20 mouse cellular contexts compared by ENCODE assay signal in the genomic region with DNA sequence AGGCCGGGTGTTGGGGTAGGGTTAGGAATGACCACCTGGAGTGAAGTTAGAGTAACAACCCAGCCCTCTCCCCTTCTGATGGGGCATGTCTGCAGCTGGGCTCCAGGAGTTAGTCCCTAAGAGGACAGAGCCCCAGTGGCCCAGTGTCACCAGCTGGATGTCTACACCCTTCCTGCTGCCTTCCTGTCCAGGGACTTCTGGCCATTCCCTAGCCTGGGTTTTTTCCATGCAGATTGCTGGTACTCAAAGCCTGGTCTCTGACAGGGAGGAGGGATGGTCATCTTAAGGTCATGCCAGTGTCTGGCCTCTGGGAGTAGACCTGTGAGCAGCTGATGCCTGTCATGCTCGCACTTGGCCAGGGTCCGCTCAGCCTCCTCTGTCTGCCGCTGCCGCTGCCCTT. TPM values are rescaled to one million over a fixed set of nuclear protein-coding genes. Genes with fewer than 3 reads are reported as not detected.
DNase-seq lines count a peak whose midpoint lies in the region; TF ChIP-seq lines count a peak whose summit lies in the region.
"Had no signal": no experiment of that assay in that cellular context is flagged by ENCODE, and none has a peak within 500 bp of the region (broad histone marks: within the 10 kb centered on the region; RNA-seq: fewer than 3 reads in every experiment).

No protein-coding gene starts in this region.

- peak overlapping the region; percentile 58 for H3K27ac ChIP-seq in heart, adult 2 months
- peak overlapping the region; percentile 23; the same call in 1 of the 2 replicates for H3K27ac ChIP-seq in layer of hippocampus, adult 2 months
- H3K27ac ChIP-seq: embryonic facial prominence, embryonic 13.5 days; left cerebral cortex, adult 2 months; limb, embryonic 12.5 days; liver, embryonic 14.5 days; macrophage; midbrain, embryonic 13.5 days had no signal

- peak; percentile 47 to 50 for DNase-seq in heart, adult 2 months
- no peak for DNase-seq in heart, postnatal 14 days
- no peak for DNase-seq in layer of hippocampus, adult 2 months (ENCODE audit: low spot score in 2 of 2)
- no peak for DNase-seq in layer of hippocampus, adult 9-11 months
- DNase-seq in kidney, postnatal 14 days, result peak; percentile 65
- peak; percentile 16 for DNase-seq in lung, postnatal 14 days
- no peak for DNase-seq in cerebellum, postnatal 4 days (ENCODE audit: low spot score in 2 of 2)
- DNase-seq in thymus, adult 18-20 months, result no peak
- DNase-seq: cerebellum, adult 11 months; cerebellum, postnatal 36 days; right cerebral cortex, postnatal 4 days; thymus, postnatal 36 days had no signal

- H3K4me1 ChIP-seq in heart, adult 2 months (ENCODE audit: control insufficient read depth, insufficient read depth, low read length), result peaks cover 4% of the 10 kb centered on the region
- H3K4me1 ChIP-seq: embryonic facial prominence, embryonic 13.5 days; limb, embryonic 12.5 days; midbrain, embryonic 13.5 days had no signal

- TF ChIP-seq EP300 in heart, adult 2 months (IDR thresholded peaks at IDR 0.05; ENCODE audit: insufficient read depth, low read depth, low read length), result peak; percentile 46; the same call in 1 of the 2 replicates

- no peak overlapping the region for H3K4me3 ChIP-seq in heart, adult 2 months
- H3K4me3 ChIP-seq in layer of hippocampus, adult 2 months, result no peak overlapping the region
- H3K4me3 ChIP-seq: embryonic facial prominence, embryonic 13.5 days; left cerebral cortex, adult 2 months; limb, embryonic 12.5 days; midbrain, embryonic 13.5 days had no signal

- H3K9ac ChIP-seq in heart, adult 2 months (ENCODE audit: low read depth, low read length), result no peak overlapping the region
- H3K9ac ChIP-seq: embryonic facial prominence, embryonic 13.5 days; limb, embryonic 12.5 days; liver, embryonic 14.5 days; midbrain, embryonic 13.5 days had no signal

- intact Hi-C loops in heart, adult 2 months (cut with DNase I), result no loop called here
- intact Hi-C loops in heart, postnatal 14 days (cut with DNase I), result no loop called here

- H3K36me3 ChIP-seq in heart, adult 2 months (ENCODE audit: control insufficient read depth, insufficient read depth, low read length), result no peaks in the 10 kb centered on the region

- 0 out of 2 replicates have a peak, but pooled peaks have one; percentile 37 for TF ChIP-seq POLR2A in heart, adult 2 months (IDR thresholded peaks at IDR 0.05; ENCODE audit: insufficient read depth, low read depth, low read length)

- no peaks in the 10 kb centered on the region for H3K79me2 ChIP-seq in heart, adult 2 months (replicated peaks; ENCODE audit: control insufficient read depth, insufficient read depth, low read length)

- H3K27me3 ChIP-seq in heart, adult 2 months (ENCODE audit: control insufficient read depth, insufficient read depth, low read length), result no peaks in the 10 kb centered on the region
- H3K27me3 ChIP-seq: embryonic facial prominence, embryonic 13.5 days; limb, embryonic 12.5 days; midbrain, embryonic 13.5 days; Patski had no signal

- TF ChIP-seq CTCF in heart, adult 2 months (IDR thresholded peaks at IDR 0.05), result no peak
- TF ChIP-seq CTCF in layer of hippocampus, adult 2 months (conservative IDR thresholded peaks at IDR 0.05), result no peak

- WGBS in heart, adult 2 months, result 63% methylated on average over 5 of the region's 5 CpGs

RNA-seq across cellular contexts. Expression of gene Ccdc157, which starts 12.0 kb away (rescaled TPM):
- total RNA-seq in heart, adult 2 months (2021), result 1 to 10 TPM; 4.5 to 4.6 TPM
- 6.7 and 9.9 TPM in 2 replicates for polyA plus RNA-seq in heart, adult 2 months (2012; rRNA removed)
- 1 to 10 TPM; 5.6 to 7.4 TPM for total RNA-seq in heart, postnatal 14 days (2021)
- 10 to 100 TPM; 12.2 to 12.8 TPM for total RNA-seq in layer of hippocampus, adult 2 months (2021)

RNA-seq across cellular contexts. Expression of gene Sf3a1, which starts 12.0 kb away (rescaled TPM):
- 10 to 100 TPM; 37.2 to 38.7 TPM for total RNA-seq in heart, adult 2 months (2021)
- 17.9 and 23.4 TPM in 2 replicates for polyA plus RNA-seq in heart, adult 2 months (2012; rRNA removed)
- total RNA-seq in heart, postnatal 14 days (2021), result 10 to 100 TPM; 38.4 to 46.7 TPM
- 10 to 100 TPM; 72.3 to 74.1 TPM for total RNA-seq in layer of hippocampus, adult 2 months (2021)

RNA-seq across cellular contexts. Expression of gene Rnf215, which starts 13.1 kb away (rescaled TPM):
- total RNA-seq in heart, adult 2 months (2021), result 10 to 100 TPM; 12.9 to 13.4 TPM
- 16.1 and 17.7 TPM in 2 replicates for polyA plus RNA-seq in heart, adult 2 months (2012; rRNA removed)
- 10 to 100 TPM; 14.2 to 20.6 TPM for total RNA-seq in heart, postnatal 14 days (2021)
- 10 to 100 TPM; 33.8 to 35.6 TPM for total RNA-seq in layer of hippocampus, adult 2 months (2021)

RNA-seq across cellular contexts. Expression of gene Sec14l2, which starts 24.9 kb away (rescaled TPM):
- total RNA-seq in heart, adult 2 months (2021), result under 1 TPM; 0.52 to 0.89 TPM
- 0.35 and 0.53 TPM in 2 replicates for polyA plus RNA-seq in heart, adult 2 months (2012; rRNA removed)
- 1 to 10 TPM; 1.2 TPM for total RNA-seq in heart, postnatal 14 days (2021)
- 10 to 100 TPM; 62.8 to 67.6 TPM for total RNA-seq in layer of hippocampus, adult 2 months (2021)
- total RNA-seq: granulocyte monocyte progenitor cell, adult 5-6 weeks had no signal

RNA-seq across cellular contexts. Expression of gene Tbc1d10a, which starts 38.5 kb away (rescaled TPM):
- total RNA-seq in heart, adult 2 months (2021), result 10 to 100 TPM; 10.1 to 10.7 TPM
- 17.3 and 22.3 TPM in 2 replicates for polyA plus RNA-seq in heart, adult 2 months (2012; rRNA removed)
- total RNA-seq in heart, postnatal 14 days (2021), result 10 to 100 TPM; 14.5 to 14.7 TPM
- total RNA-seq in layer of hippocampus, adult 2 months (2021), result 10 to 100 TPM; 27.3 to 29.4 TPM

Comparison
In these comparisons a context has a peak if more than half of its experiments do, and no peak if none do; other contexts are left out.
1. DNase-seq: peak in heart, adult 2 months (2 of 2), kidney, postnatal 14 days (single experiment) and lung, postnatal 14 days (single experiment); none in heart, postnatal 14 days (0 of 2), layer of hippocampus, adult 2 months (0 of 2), layer of hippocampus, adult 9-11 months (single experiment), cerebellum, postnatal 4 days (0 of 2) and thymus, adult 18-20 months (0 of 2).